Mouse (Mus musculus): Measurements from ENCODE around the gene Alx3. TPM values are rescaled to one million over a fixed set of nuclear protein-coding genes. Genes with fewer than 3 reads are reported as not detected.

Alx3 gene
- total and polyA plus RNA-seq, 3 experiments: not detected

- WGBS: 54% methylated on average over 6 of the region's 6 CpGs
- Histone ChIP-seq H3K79me2 (replicated peaks; ENCODE audit: control insufficient read depth, insufficient read depth, low read length) (no peaks in the 10 kb centered on the region), H3K27me3 (ENCODE audit: control insufficient read depth, insufficient read depth, low read length) (peaks cover 14% of the 10 kb centered on the region), H3K4me3 (no peak overlapping the region), H3K9ac (ENCODE audit: low read depth, low read length) (no peak overlapping the region), H3K27ac (no peak overlapping the region), H3K36me3 (ENCODE audit: control insufficient read depth, insufficient read depth, low read length) (no peaks in the 10 kb centered on the region), H3K4me1 (ENCODE audit: control insufficient read depth, insufficient read depth, low read length) (no peaks in the 10 kb centered on the region)
- no peak for DNase-seq
- intact Hi-C loops (cut with DNase I): no loop called here
- TF ChIP-seq POLR2A (IDR thresholded peaks at IDR 0.05; ENCODE audit: insufficient read depth, low read depth, low read length): no peak
- TF ChIP-seq EP300 (IDR thresholded peaks at IDR 0.05; ENCODE audit: insufficient read depth, low read depth, low read length): no peak
- no peak for TF ChIP-seq CTCF (IDR thresholded peaks at IDR 0.05)
These were observed 8.3 kb upstream of the Alx3 start for GRCm38 (mm10) chr3:107586504-107586903.

- Histone ChIP-seq H3K9ac (ENCODE audit: low read depth, low read length) (no peak overlapping the region), H3K27me3 (ENCODE audit: control insufficient read depth, insufficient read depth, low read length) (peaks cover 25% of the 10 kb centered on the region), H3K79me2 (replicated peaks; ENCODE audit: control insufficient read depth, insufficient read depth, low read length) (no peaks in the 10 kb centered on the region), H3K27ac (no peak overlapping the region), H3K4me3 (no peak overlapping the region), H3K4me1 (ENCODE audit: control insufficient read depth, insufficient read depth, low read length) (peaks cover under 1% of the 10 kb centered on the region; the same call in 1 of the 2 replicates), H3K36me3 (ENCODE audit: control insufficient read depth, insufficient read depth, low read length) (no peaks in the 10 kb centered on the region)
- no peak for DNase-seq
- TF ChIP-seq CTCF (IDR thresholded peaks at IDR 0.05) (no peak), EP300 (IDR thresholded peaks at IDR 0.05; ENCODE audit: insufficient read depth, low read depth, low read length) (no peak), POLR2A (IDR thresholded peaks at IDR 0.05; ENCODE audit: insufficient read depth, low read depth, low read length) (no peak)
- intact Hi-C loops (cut with DNase I): no loop called here
- WGBS: 69% methylated on average over 1 of the region's 1 CpGs
These were observed 3.2 kb upstream of the Alx3 start for GRCm38 (mm10) chr3:107591612-107592011.

DNA sequence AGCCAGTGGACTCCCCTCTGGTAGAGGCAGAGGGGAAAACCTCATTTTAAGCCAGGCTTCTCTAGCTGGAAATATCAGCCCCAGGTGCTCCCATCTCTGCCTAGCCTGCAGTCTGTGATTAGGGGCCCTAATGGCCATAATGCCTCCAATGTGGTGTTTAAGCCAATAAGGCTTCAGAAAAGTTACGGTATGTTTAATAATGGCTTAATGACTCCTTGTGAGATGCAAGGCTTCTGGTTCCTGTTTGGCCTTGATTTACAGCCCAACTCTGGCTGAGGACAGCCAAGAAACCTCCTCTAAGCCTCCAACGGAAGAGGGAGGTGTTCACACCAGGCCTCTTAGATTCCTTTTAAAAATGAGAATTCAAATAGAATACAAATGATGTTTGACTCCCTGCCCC, 1.2 kb upstream of the Alx3 start:
- H3K27me3 ChIP-seq (ENCODE audit: control insufficient read depth, insufficient read depth, low read length): peaks cover 37% of the 10 kb centered on the region
- intact Hi-C loops (cut with DNase I): no loop called here
- no peak for DNase-seq

DNA sequence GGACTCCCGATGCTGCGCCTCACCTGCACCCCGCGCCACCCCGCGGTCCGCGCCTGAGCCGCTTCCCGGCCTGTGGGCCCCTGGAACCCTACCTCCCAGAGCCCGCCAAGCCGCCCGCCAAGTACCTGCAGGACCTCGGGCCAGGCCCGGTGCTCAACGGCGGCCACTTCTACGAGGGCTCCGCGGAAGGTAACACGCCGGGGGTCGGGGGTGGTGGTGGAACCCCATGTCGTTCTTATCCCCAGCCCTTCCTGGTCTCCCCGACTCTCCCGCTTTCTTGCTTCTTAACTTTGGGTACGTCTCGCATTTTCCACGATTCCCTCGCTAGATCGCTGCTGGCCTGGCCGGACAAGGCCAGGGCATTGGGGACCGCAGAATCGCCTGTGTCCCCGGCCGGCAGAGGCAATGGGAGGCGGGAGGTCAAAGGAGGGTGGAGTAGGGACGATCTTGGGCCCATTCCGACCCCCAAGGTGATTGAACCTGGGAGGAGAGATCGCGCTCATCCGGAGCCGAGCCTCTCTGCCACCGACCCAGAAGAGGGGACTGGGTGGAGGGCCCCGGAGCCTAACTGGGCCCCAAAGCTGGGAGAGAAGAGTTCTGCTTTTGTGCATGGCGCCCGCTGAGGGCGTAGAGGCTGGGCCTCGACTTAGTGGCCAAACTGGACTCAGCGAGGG, 570 bp downstream of the Alx3 start:
- peak in 1 of 2 experiments; percentile 45 for DNase-seq
- H3K4me3 ChIP-seq: peak overlapping the region; percentile 14; the same call in 1 of the 2 replicates
- H3K27me3 ChIP-seq (ENCODE audit: control insufficient read depth, insufficient read depth, low read length): peaks cover 40% of the 10 kb centered on the region
- WGBS: 3% methylated on average over 49 of the region's 50 CpGs
- no peak overlapping the region for H3K27ac ChIP-seq
- H3K4me1 ChIP-seq (ENCODE audit: control insufficient read depth, insufficient read depth, low read length): peaks cover 1% of the 10 kb centered on the region; the same call in 1 of the 2 replicates
- intact Hi-C loops (cut with DNase I): no loop called here
- no peaks in the 10 kb centered on the region for H3K36me3 ChIP-seq (ENCODE audit: control insufficient read depth, insufficient read depth, low read length)
- no peak overlapping the region for H3K9ac ChIP-seq (ENCODE audit: low read depth, low read length)
- no peak for TF ChIP-seq CTCF (IDR thresholded peaks at IDR 0.05)
- no peak for TF ChIP-seq POLR2A (IDR thresholded peaks at IDR 0.05; ENCODE audit: insufficient read depth, low read depth, low read length)
- TF ChIP-seq EP300 (IDR thresholded peaks at IDR 0.05; ENCODE audit: insufficient read depth, low read depth, low read length): no peak
- H3K79me2 ChIP-seq (replicated peaks; ENCODE audit: control insufficient read depth, insufficient read depth, low read length): no peaks in the 10 kb centered on the region

More for the DNA sequence above, 1.2 kb upstream of the Alx3 start:
- Histone ChIP-seq H3K36me3 (ENCODE audit: control insufficient read depth, insufficient read depth, low read length) (no peaks in the 10 kb centered on the region), H3K4me3 (no peak overlapping the region), H3K4me1 (ENCODE audit: control insufficient read depth, insufficient read depth, low read length) (peaks cover 1% of the 10 kb centered on the region; the same call in 1 of the 2 replicates), H3K27ac (no peak overlapping the region), H3K79me2 (replicated peaks; ENCODE audit: control insufficient read depth, insufficient read depth, low read length) (no peaks in the 10 kb centered on the region), H3K9ac (ENCODE audit: low read depth, low read length) (no peak overlapping the region)
- WGBS: 71% methylated on average over 2 of the region's 2 CpGs
- no peak for TF ChIP-seq POLR2A (IDR thresholded peaks at IDR 0.05; ENCODE audit: insufficient read depth, low read depth, low read length)
- no peak for TF ChIP-seq CTCF (IDR thresholded peaks at IDR 0.05)

DNA sequence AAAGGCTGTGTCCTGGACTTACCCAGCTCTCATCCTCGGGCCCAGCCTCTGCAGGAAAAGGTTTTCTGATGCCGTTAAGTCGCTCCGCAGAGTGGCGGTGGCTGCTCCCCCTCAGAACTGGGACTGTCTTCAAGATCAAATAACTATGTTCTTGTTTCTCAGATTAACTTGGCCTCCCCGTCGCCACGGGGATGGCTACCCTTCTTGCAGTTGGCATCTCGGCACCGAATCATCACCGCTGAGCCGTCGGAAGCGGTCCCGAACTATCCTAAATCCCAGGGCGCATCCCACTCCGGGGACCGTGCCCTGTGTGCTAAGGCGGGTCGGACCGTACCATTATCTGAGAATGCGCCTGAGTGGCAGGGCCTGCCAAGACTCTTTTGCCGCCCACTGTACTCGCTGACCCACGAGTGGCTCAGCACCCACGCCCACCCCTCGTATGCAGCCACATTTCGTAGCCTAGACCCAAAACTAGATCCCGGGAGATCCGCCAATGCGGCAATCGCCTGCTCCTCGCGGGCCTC, 1.2 kb downstream of the Alx3 start:
- WGBS: 5% methylated on average over 34 of the region's 34 CpGs
- intact Hi-C loops (cut with DNase I): loop anchor here (2.0 kb wide), 1 partner anchor 13 kb away; no protein-coding TSS in a partner anchor
- H3K27me3 ChIP-seq (ENCODE audit: control insufficient read depth, insufficient read depth, low read length): peaks cover 40% of the 10 kb centered on the region
- no peak overlapping the region for H3K9ac ChIP-seq (ENCODE audit: low read depth, low read length)
- TF ChIP-seq CTCF (IDR thresholded peaks at IDR 0.05): no peak
- no peak for TF ChIP-seq POLR2A (IDR thresholded peaks at IDR 0.05; ENCODE audit: insufficient read depth, low read depth, low read length)
- TF ChIP-seq EP300 (IDR thresholded peaks at IDR 0.05; ENCODE audit: insufficient read depth, low read depth, low read length): no peak
- no peak for DNase-seq
- H3K27ac ChIP-seq: no peak overlapping the region
- H3K4me1 ChIP-seq (ENCODE audit: control insufficient read depth, insufficient read depth, low read length): peaks cover 1% of the 10 kb centered on the region; the same call in 1 of the 2 replicates
- H3K4me3 ChIP-seq: no peak overlapping the region
- H3K79me2 ChIP-seq (replicated peaks; ENCODE audit: control insufficient read depth, insufficient read depth, low read length): no peaks in the 10 kb centered on the region
- no peaks in the 10 kb centered on the region for H3K36me3 ChIP-seq (ENCODE audit: control insufficient read depth, insufficient read depth, low read length)

DNA sequence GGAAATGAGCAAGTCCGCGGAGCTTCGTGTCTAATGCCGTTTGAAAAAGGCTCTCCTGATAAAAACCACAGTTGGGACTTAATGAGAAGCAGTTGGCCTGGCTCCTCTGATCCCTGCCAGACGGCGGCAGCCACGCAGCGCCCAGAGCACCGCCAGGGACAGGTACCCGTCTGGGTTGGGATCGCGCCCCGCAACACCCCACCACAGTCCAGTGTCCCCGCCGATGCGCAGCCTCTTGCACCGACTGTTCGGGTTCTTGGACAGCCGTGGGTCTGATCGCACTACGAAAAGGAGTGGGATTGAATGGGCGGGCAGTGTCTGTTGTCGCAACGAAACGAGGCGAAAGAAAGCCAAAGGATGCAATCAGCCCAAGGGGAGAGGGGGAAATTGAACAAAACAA, 1.7 kb downstream of the Alx3 start:
- TF ChIP-seq CTCF (IDR thresholded peaks at IDR 0.05) (no peak), EP300 (IDR thresholded peaks at IDR 0.05; ENCODE audit: insufficient read depth, low read depth, low read length) (no peak), POLR2A (IDR thresholded peaks at IDR 0.05; ENCODE audit: insufficient read depth, low read depth, low read length) (no peak)
- intact Hi-C loops (cut with DNase I): loop anchor here (2.0 kb wide), 1 partner anchor 14 kb away; no protein-coding TSS in a partner anchor

More for the DNA sequence above, 1.7 kb downstream of the Alx3 start:
- Histone ChIP-seq H3K27me3 (ENCODE audit: control insufficient read depth, insufficient read depth, low read length) (peaks cover 40% of the 10 kb centered on the region), H3K27ac (no peak overlapping the region), H3K4me3 (no peak overlapping the region), H3K36me3 (ENCODE audit: control insufficient read depth, insufficient read depth, low read length) (no peaks in the 10 kb centered on the region), H3K79me2 (replicated peaks; ENCODE audit: control insufficient read depth, insufficient read depth, low read length) (no peaks in the 10 kb centered on the region), H3K4me1 (ENCODE audit: control insufficient read depth, insufficient read depth, low read length) (peaks cover 1% of the 10 kb centered on the region; the same call in 1 of the 2 replicates), H3K9ac (ENCODE audit: low read depth, low read length) (no peak overlapping the region)
- DNase-seq: peak; percentile 26 to 59
- 2% methylated on average over 26 of the region's 26 CpGs for WGBS

All from heart, adult 2 months (tissue).